8 mouse cellular contexts compared by ENCODE assay signal in the genomic region with DNA sequence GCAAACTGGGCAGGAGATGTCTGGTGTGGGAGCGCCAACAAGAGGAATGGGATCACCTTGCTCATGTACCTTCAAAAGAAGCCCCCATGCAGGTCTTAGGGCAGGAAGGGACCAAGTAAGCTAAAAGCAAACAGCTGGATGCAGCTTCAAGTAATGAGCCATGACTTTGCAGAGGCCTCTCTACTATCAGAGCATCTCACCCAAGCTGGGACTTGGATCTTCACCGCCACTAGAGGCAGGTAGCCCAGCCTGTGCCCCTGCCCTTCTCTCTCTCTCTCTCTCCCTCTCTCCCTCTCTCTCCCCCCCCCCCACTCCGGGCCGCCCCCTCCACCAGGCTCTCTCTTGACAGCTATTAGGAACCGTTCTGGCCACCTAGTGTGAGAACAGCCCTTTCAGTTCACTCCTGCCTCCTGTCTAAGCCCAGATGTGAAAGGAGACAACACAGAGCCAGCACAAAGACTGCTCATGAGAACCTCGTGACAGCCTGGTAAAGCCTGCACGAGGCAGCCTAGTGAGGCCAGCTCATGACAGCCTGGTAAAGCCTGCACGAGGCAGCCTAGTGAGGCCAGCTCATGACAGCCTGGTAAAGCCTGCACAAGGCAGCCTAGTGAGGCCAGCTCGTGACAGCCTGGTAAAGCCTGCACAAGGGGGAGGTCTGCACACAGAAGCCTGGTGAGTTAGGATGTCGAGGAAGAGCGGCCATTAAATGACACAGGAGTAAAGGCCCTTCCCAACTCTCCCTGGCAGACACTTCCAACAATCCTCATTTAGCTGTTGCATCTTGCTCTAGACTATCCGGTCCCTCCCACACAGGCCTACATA.
DNase-seq lines count a peak whose midpoint lies in the region; ATAC-seq and TF ChIP-seq lines count a peak whose summit lies in the region.
"Had no signal": no experiment of that assay in that cellular context is flagged by ENCODE, and none has a peak within 500 bp of the region (broad histone marks: within the 10 kb centered on the region; RNA-seq: fewer than 3 reads in every experiment).

No protein-coding gene starts in this region.

- TF ChIP-seq CTCF in liver, postnatal 0 days (IDR thresholded peaks at IDR 0.05; ENCODE audit: low read depth): no peak
- no peak for TF ChIP-seq CTCF in embryonic fibroblast, embryonic 13.5 days (IDR thresholded peaks at IDR 0.05; ENCODE audit: borderline replicate concordance, insufficient read depth, low read length)

- H3K4me3 ChIP-seq in liver, postnatal 0 days (ENCODE audit: low read depth, low read length): no peak overlapping the region
- H3K4me3 ChIP-seq in liver, embryonic 12.5 days: no peak overlapping the region
- H3K4me3 ChIP-seq in embryonic fibroblast, embryonic 13.5 days (ENCODE audit: insufficient read depth, low read length): no peak overlapping the region
- no peak overlapping the region for H3K4me3 ChIP-seq in hindbrain, embryonic 14.5 days (replicated peaks; ENCODE audit: low read length)
- H3K4me3 ChIP-seq in midbrain, embryonic 16.5 days (ENCODE audit: low read depth, low read length): no peak overlapping the region
- H3K4me3 ChIP-seq: heart, adult 2 months had no signal

- ATAC-seq in liver, postnatal 0 days: no peak
- no peak for ATAC-seq in liver, embryonic 12.5 days
- 0 out of 2 replicates have a peak, but pooled peaks have one; percentile 8 for ATAC-seq in hindbrain, embryonic 14.5 days (ENCODE audit: low FRiP score)
- peak; percentile 16; the same call in 1 of the 2 replicates for ATAC-seq in midbrain, embryonic 16.5 days

- H3K27me3 ChIP-seq in liver, postnatal 0 days (ENCODE audit: insufficient read depth, low read length): peaks cover 7% of the 10 kb centered on the region; the same call in 1 of the 2 replicates
- peaks cover 43% of the 10 kb centered on the region for H3K27me3 ChIP-seq in liver, embryonic 12.5 days (replicated peaks)
- H3K27me3 ChIP-seq in hindbrain, embryonic 14.5 days (ENCODE audit: control insufficient read depth, insufficient read depth, low read length): peaks cover 6% of the 10 kb centered on the region
- H3K27me3 ChIP-seq in midbrain, embryonic 16.5 days (ENCODE audit: control insufficient read depth, insufficient read depth, low read depth, low read length): no peaks in the 10 kb centered on the region

- H3K4me2 ChIP-seq in liver, postnatal 0 days (ENCODE audit: low read depth, low read length): no peak overlapping the region
- no peak overlapping the region for H3K4me2 ChIP-seq in liver, embryonic 12.5 days
- H3K4me2 ChIP-seq in hindbrain, embryonic 14.5 days (replicated peaks): no peak overlapping the region
- no peak overlapping the region for H3K4me2 ChIP-seq in midbrain, embryonic 16.5 days (ENCODE audit: low read length)

- peaks cover 32% of the 10 kb centered on the region for H3K4me1 ChIP-seq in liver, postnatal 0 days (ENCODE audit: insufficient read depth)
- H3K4me1 ChIP-seq in liver, embryonic 12.5 days: peaks cover 48% of the 10 kb centered on the region
- peaks cover 20% of the 10 kb centered on the region for H3K4me1 ChIP-seq in embryonic fibroblast, embryonic 13.5 days (ENCODE audit: control insufficient read depth, insufficient read depth, low read length)
- H3K4me1 ChIP-seq in hindbrain, embryonic 14.5 days (replicated peaks; ENCODE audit: control insufficient read depth, insufficient read depth, low read length): peaks cover 52% of the 10 kb centered on the region
- peaks cover 37% of the 10 kb centered on the region for H3K4me1 ChIP-seq in midbrain, embryonic 16.5 days (ENCODE audit: control insufficient read depth, insufficient read depth, low read length)

- H3K27ac ChIP-seq in liver, postnatal 0 days (ENCODE audit: low read depth): peak overlapping the region; percentile 64
- H3K27ac ChIP-seq in liver, embryonic 12.5 days: no peak overlapping the region
- H3K27ac ChIP-seq in embryonic fibroblast, embryonic 13.5 days (ENCODE audit: insufficient read depth, low read length): peak overlapping the region; percentile 84
- peak overlapping the region; percentile 56 for H3K27ac ChIP-seq in hindbrain, embryonic 14.5 days
- peak overlapping the region; percentile 76 for H3K27ac ChIP-seq in midbrain, embryonic 16.5 days (ENCODE audit: low read length)
- H3K27ac ChIP-seq: heart, adult 2 months had no signal

- no peak overlapping the region for H3K9ac ChIP-seq in liver, postnatal 0 days (replicated peaks)
- H3K9ac ChIP-seq in liver, embryonic 12.5 days: no peak overlapping the region
- H3K9ac ChIP-seq in hindbrain, embryonic 14.5 days: no peak overlapping the region
- no peak overlapping the region for H3K9ac ChIP-seq in midbrain, embryonic 16.5 days (ENCODE audit: low read depth, low read length)

- WGBS in liver, postnatal 0 days (ENCODE audit: insufficient replicate concordance): 57% methylated on average over 12 of the region's 12 CpGs
- WGBS in liver, embryonic 12.5 days (ENCODE audit: insufficient replicate concordance): 53% methylated on average over 12 of the region's 12 CpGs
- 25% methylated on average over 12 of the region's 12 CpGs for WGBS in hindbrain, embryonic 14.5 days
- WGBS in midbrain, embryonic 16.5 days: 26% methylated on average over 11 of the region's 12 CpGs

- no peaks in the 10 kb centered on the region for H3K36me3 ChIP-seq in liver, postnatal 0 days (replicated peaks; ENCODE audit: insufficient read depth, low read length)
- H3K36me3 ChIP-seq in liver, embryonic 12.5 days: no peaks in the 10 kb centered on the region
- H3K36me3 ChIP-seq in hindbrain, embryonic 14.5 days (replicated peaks; ENCODE audit: control insufficient read depth, insufficient read depth): no peaks in the 10 kb centered on the region
- H3K36me3 ChIP-seq in midbrain, embryonic 16.5 days (ENCODE audit: control insufficient read depth, insufficient read depth, low read length): no peaks in the 10 kb centered on the region

- no peak for TF ChIP-seq POLR2A in embryonic fibroblast, embryonic 13.5 days (IDR thresholded peaks at IDR 0.05; ENCODE audit: low read depth, low read length)

- DNase-seq in liver, postnatal 0 days: no peak
- DNase-seq in hindbrain, embryonic 14.5 days (ENCODE audit: low spot score): no peak
- DNase-seq in adrenal gland, adult (ENCODE audit: inconsistent age in 2 of 2, low spot score in 1 of 2): no peak
- no peak for DNase-seq in cerebellum, adult 11 months
- DNase-seq: heart, adult 2 months had no signal

- no peaks in the 10 kb centered on the region for H3K9me3 ChIP-seq in liver, postnatal 0 days (ENCODE audit: low read length)
- H3K9me3 ChIP-seq in liver, embryonic 12.5 days (replicated peaks): no peaks in the 10 kb centered on the region
- no peaks in the 10 kb centered on the region for H3K9me3 ChIP-seq in hindbrain, embryonic 14.5 days (ENCODE audit: control insufficient read depth, low read length)
- H3K9me3 ChIP-seq in midbrain, embryonic 16.5 days (replicated peaks; ENCODE audit: control insufficient read depth, low read length, poor library complexity, severe bottlenecking): no peaks in the 10 kb centered on the region

- no peak for TF ChIP-seq EP300 in liver, postnatal 0 days (IDR thresholded peaks at IDR 0.05; ENCODE audit: low read depth)

Comparison
In these comparisons a context has a peak if more than half of its experiments do, and no peak if none do; other contexts are left out.
1. ATAC-seq: peak in hindbrain, embryonic 14.5 days (single experiment) and midbrain, embryonic 16.5 days (single experiment); none in liver, postnatal 0 days (single experiment) and liver, embryonic 12.5 days (single experiment).